Mouse (Mus musculus): ENCODE data around the gene Mrps7.

- no peak for TF ChIP-seq CTCF (conservative IDR thresholded peaks at IDR 0.05; ENCODE audit: low read length)
- no peak for TF ChIP-seq NANOG (IDR thresholded peaks at IDR 0.05; ENCODE audit: borderline replicate concordance, low read length)
Measured at GRCm38 (mm10) chr11:115600743-115601142, 3.0 kb upstream of the Mrps7 start.
